Mouse (Mus musculus) limb, embryonic 14.5 days (tissue): ENCODE results near the gene Ppia. TPM values are rescaled to one million over a fixed set of nuclear protein-coding genes. Genes with fewer than 3 reads are reported as not detected.
A peak's percentile ranks its signal among the peaks of the same experiment; 100 is the strongest.

ENCODE experiments used
- ATAC-seq: fragments of 200-750 bp; cut with Nextera tagmentation; 2 replicates; pipeline ENCODE4 v1.8.0; 2017; ENCODE audit warnings: low read depth, moderate number of reproducible peaks, moderate TSS enrichment; ENCODE audit not compliant: low FRiP score
- DNase-seq: peaks from one replicate; pipeline ENCODE4 v3.0.0-alpha.2; 2015; ENCODE audit warnings: low spot score
- H3K27ac ChIP-seq: fragments of 300-500 bp; sonication (generic); replicated peaks from 2 replicates; pipeline ENCODE4 v1.5.1; 2014; ENCODE audit warnings: low read depth, mild to moderate bottlenecking, low read length, moderate library complexity, mixed read lengths
- H3K27me3 ChIP-seq: fragments of 300-500 bp; sonication (generic); 2 replicates; pipeline ENCODE4 v1.6.1; 2014; ENCODE audit warnings: low read length, mixed read lengths; ENCODE audit not compliant: control insufficient read depth, insufficient read depth
- H3K36me3 ChIP-seq: fragments of 300-500 bp; sonication (generic); 2 replicates; pipeline ENCODE4 v1.6.1; 2014; ENCODE audit warnings: mild to moderate bottlenecking, low read length, moderate library complexity, mixed read lengths; ENCODE audit not compliant: control insufficient read depth, insufficient read depth
- H3K4me1 ChIP-seq: fragments of 300-500 bp; sonication (generic); 2 replicates; pipeline ENCODE4 v1.6.1; 2014; ENCODE audit warnings: antibody characterized with exemption, low read length, mixed read lengths; ENCODE audit not compliant: control insufficient read depth, insufficient read depth
- H3K4me2 ChIP-seq: fragments of 300-500 bp; sonication (generic); replicated peaks from 2 replicates; pipeline ENCODE4 v1.6.1; 2014; ENCODE audit warnings: low read depth, mild to moderate bottlenecking, low read length, moderate library complexity; ENCODE audit not compliant: severe bottlenecking
- H3K4me3 ChIP-seq: fragments of 300-500 bp; sonication (generic); replicated peaks from 2 replicates; pipeline ENCODE4 v1.5.1; 2014; ENCODE audit warnings: low read length
- H3K9ac ChIP-seq: fragments of 300-500 bp; sonication (generic); 2 replicates; pipeline ENCODE4 v1.6.1; 2014; ENCODE audit warnings: mild to moderate bottlenecking, low read depth, low read length, moderate library complexity; ENCODE audit not compliant: severe bottlenecking
- H3K9me3 ChIP-seq: fragments of 300-500 bp; sonication (generic); 2 replicates; pipeline ENCODE4 v1.6.1; 2016; ENCODE audit warnings: low read length; ENCODE audit not compliant: control insufficient read depth
- POLR2A ChIP-seq: fragments of 200-500 bp; IDR thresholded peaks from 2 replicates; pipeline ENCODE4 v1.8.0; 2012; ENCODE audit warnings: inconsistent platforms, mild to moderate bottlenecking, moderate library complexity, borderline replicate concordance; ENCODE audit not compliant: insufficient read depth, insufficient read length; ENCODE audit errors: extremely low read depth
- WGBS: fragments of 180-500 bp; shearing (Covaris S2); extraction: QIAGEN DNeasy Blood & Tissue Kit; methylation state at CpG from one replicate; pipeline ENCODE4 v1.1.7; 2014; 5-methylcytosine and 5-hydroxymethylcytosine counted together
- polyA plus RNA-seq, 2 experiments: library from polyadenylated mRNA; depleted of rRNA in 1 of 2; stranded (reverse) in 1 of 2; unstranded in 1 of 2; fragments of >200 nt; fragmentation: Nextera tagmentation in 1 of 2; extraction: Ambion mirVana in 1 of 2; gene quantifications; 2 replicates each; pipeline versions ENCODE4 v1.2.1 to v1.2.3; 2012 to 2014

Gene Ppia
- polyA plus RNA-seq, 2 experiments = 3,384 to 4,744 TPM

DNA sequence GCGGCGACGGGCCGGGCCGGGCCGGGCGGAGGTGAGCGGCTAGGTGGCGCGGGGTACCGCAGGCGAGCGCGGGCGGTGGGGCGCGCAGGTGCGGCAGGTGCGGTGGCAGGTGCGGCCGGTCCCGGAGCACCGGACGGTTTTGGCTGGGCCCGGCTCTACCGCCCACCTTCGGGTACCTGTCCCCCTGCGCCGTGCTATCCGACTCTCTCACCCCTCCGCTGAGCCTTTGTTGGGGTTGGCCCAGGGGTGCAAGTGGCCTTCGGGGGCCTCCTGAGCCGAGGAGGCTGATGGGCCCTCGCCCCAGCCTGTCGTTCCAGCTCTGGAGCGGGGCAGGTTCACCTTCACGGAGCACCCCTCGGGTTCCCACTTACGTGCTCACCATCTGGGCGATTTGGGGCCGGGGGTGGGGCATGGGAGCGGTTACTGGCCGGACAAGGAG lies 25.7 kb upstream of the Ppia start:
- no peaks in the 10 kb centered on the region for H3K9me3 ChIP-seq
- H3K9ac ChIP-seq = peak overlapping the region; percentile 75
- H3K27me3 ChIP-seq = no peaks in the 10 kb centered on the region
- no peak for TF ChIP-seq POLR2A
- no peak overlapping the region for H3K27ac ChIP-seq
- peaks cover 18% of the 10 kb centered on the region for H3K36me3 ChIP-seq
- H3K4me1 ChIP-seq = 0 out of 2 replicates have a peak, but pooled peaks cover 7% of the 10 kb centered on the region
- peak overlapping the region; percentile 92 for H3K4me2 ChIP-seq
- 0% methylated on average over 32 of the region's 43 CpGs for WGBS
- ATAC-seq = 0 out of 2 replicates have a peak, but pooled peaks have one; percentile 5
- peak overlapping the region; percentile 81 for H3K4me3 ChIP-seq
- DNase-seq = no peak

GRCm38 (mm10) chr11:6390376-6391053 lies 24.7 kb upstream of the Ppia start:
- Histone ChIP-seq H3K36me3 (peaks cover 28% of the 10 kb centered on the region), H3K9me3 (no peaks in the 10 kb centered on the region), H3K27ac (no peak overlapping the region), H3K27me3 (no peaks in the 10 kb centered on the region), H3K4me3 (peak overlapping the region; percentile 81; the same call in 1 of the 2 replicates), H3K9ac (no peak overlapping the region), H3K4me2 (peak overlapping the region; percentile 92), H3K4me1 (0 out of 2 replicates have a peak, but pooled peaks cover 7% of the 10 kb centered on the region)
- DNase-seq (no peak), ATAC-seq (no peak)
- no peak for TF ChIP-seq POLR2A
- WGBS = 78% methylated on average over 8 of the region's 8 CpGs

GRCm38 (mm10) chr11:6391516-6392276 lies 23.5 kb upstream of the Ppia start:
- no peaks in the 10 kb centered on the region for H3K9me3 ChIP-seq
- H3K4me1 ChIP-seq = 0 out of 2 replicates have a peak, but pooled peaks cover 7% of the 10 kb centered on the region
- no peak for TF ChIP-seq POLR2A
- ATAC-seq (no peak), DNase-seq (no peak)
- H3K9ac ChIP-seq = no peak overlapping the region
- no peaks in the 10 kb centered on the region for H3K27me3 ChIP-seq
- no peak overlapping the region for H3K27ac ChIP-seq
- peaks cover 38% of the 10 kb centered on the region for H3K36me3 ChIP-seq
- H3K4me2 ChIP-seq = no peak overlapping the region
- 89% methylated on average over 8 of the region's 8 CpGs for WGBS
- H3K4me3 ChIP-seq = no peak overlapping the region

DNA sequence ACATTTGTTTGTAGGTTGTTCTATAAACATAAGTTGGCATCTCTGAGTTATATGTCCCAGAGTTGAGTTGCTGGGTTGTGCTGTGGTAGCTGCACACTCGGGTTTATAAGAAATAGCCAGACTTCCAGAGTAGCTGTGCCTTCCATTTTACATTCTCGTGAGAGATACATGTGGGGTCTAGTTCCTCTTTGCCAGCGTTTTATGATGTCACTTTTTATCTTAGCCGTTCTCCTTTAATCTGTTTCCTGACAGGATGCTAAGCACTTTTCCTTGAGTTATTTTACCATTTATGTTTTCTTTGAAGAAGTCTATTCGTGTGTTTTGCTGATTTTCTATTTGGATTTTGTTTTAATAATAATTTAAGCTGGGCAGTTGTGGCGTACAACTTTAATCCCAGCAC lies 22.4 kb upstream of the Ppia start:
- no peak for DNase-seq
- TF ChIP-seq POLR2A = no peak
- H3K4me2 ChIP-seq = no peak overlapping the region
- H3K4me1 ChIP-seq = 0 out of 2 replicates have a peak, but pooled peaks cover 7% of the 10 kb centered on the region
- no peaks in the 10 kb centered on the region for H3K27me3 ChIP-seq
- 76% methylated on average over 6 of the region's 6 CpGs for WGBS
- no peak overlapping the region for H3K4me3 ChIP-seq
- H3K9me3 ChIP-seq = no peaks in the 10 kb centered on the region
- no peak overlapping the region for H3K27ac ChIP-seq
- H3K36me3 ChIP-seq = peaks cover 50% of the 10 kb centered on the region
- no peak for ATAC-seq
- no peak overlapping the region for H3K9ac ChIP-seq

- no peak for TF ChIP-seq POLR2A
- H3K4me2 ChIP-seq = no peak overlapping the region
- 0 out of 2 replicates have a peak, but pooled peaks cover 7% of the 10 kb centered on the region for H3K4me1 ChIP-seq
- no peak for DNase-seq
- 73% methylated on average over 1 of the region's 1 CpGs for WGBS
- no peaks in the 10 kb centered on the region for H3K27me3 ChIP-seq
- no peaks in the 10 kb centered on the region for H3K9me3 ChIP-seq
- no peak overlapping the region for H3K27ac ChIP-seq
- H3K4me3 ChIP-seq = no peak overlapping the region
- ATAC-seq = no peak
- no peak overlapping the region for H3K9ac ChIP-seq
- H3K36me3 ChIP-seq = peaks cover 59% of the 10 kb centered on the region
Measured at GRCm38 (mm10) chr11:6393866-6394265, 21.4 kb upstream of the Ppia start.
